Mouse (Mus musculus) liver, embryonic 16.5 days (tissue): ENCODE measurements at regions not wholly inside any gene's neighbourhood (a gene's known extent, or its start where the extent isn't known, plus 50 kb on each side); places are given as distances from the start of the nearest gene placed in this dataset.

Source experiments
- ATAC-seq: fragments of 200-750 bp; cut with Nextera tagmentation; 2 replicates; pipeline ENCODE4 v1.8.0; 2017; ENCODE audit warnings: low read depth, mild to moderate bottlenecking, moderate number of reproducible peaks, moderate library complexity
- H3K27ac ChIP-seq: fragments of 300-500 bp; sonication (generic); 2 replicates; pipeline ENCODE4 v1.5.1; 2014; ENCODE audit warnings: mild to moderate bottlenecking, low read length
- H3K27me3 ChIP-seq: fragments of 300-500 bp; sonication (generic); 2 replicates; pipeline ENCODE4 v1.6.1; 2014; ENCODE audit warnings: low read depth, low read length, mixed read lengths; ENCODE audit not compliant: control insufficient read depth, insufficient read depth
- H3K36me3 ChIP-seq: fragments of 300-500 bp; sonication (generic); 2 replicates; pipeline ENCODE4 v1.6.1; 2014; ENCODE audit warnings: mild to moderate bottlenecking; ENCODE audit not compliant: control insufficient read depth, insufficient read depth
- H3K4me1 ChIP-seq: fragments of 300-500 bp; sonication (generic); 2 replicates; pipeline ENCODE4 v1.6.1; 2014; ENCODE audit warnings: low read depth, low read length, mixed read lengths; ENCODE audit not compliant: control insufficient read depth
- H3K4me2 ChIP-seq: fragments of 300-500 bp; sonication (generic); 2 replicates; pipeline ENCODE4 v1.6.1; 2014; ENCODE audit warnings: low read depth, low read length, mixed read lengths
- H3K4me3 ChIP-seq: fragments of 300-500 bp; sonication (generic); 2 replicates; pipeline ENCODE4 v1.5.1; 2014; ENCODE audit warnings: low read depth, mild to moderate bottlenecking, low read length
- H3K9ac ChIP-seq: fragments of 300-500 bp; sonication (generic); 2 replicates; pipeline ENCODE4 v1.6.1; 2014; ENCODE audit warnings: low read depth, low read length
- H3K9me3 ChIP-seq: fragments of 300-500 bp; sonication (generic); replicated peaks from 2 replicates; pipeline ENCODE4 v1.6.1; 2016; ENCODE audit warnings: low read length; ENCODE audit not compliant: control insufficient read depth
- WGBS: fragments of 180-500 bp; shearing (Covaris S2); extraction: QIAGEN DNeasy Blood & Tissue Kit; methylation state at CpG from one replicate; pipeline ENCODE4 v1.1.7; 2014; ENCODE audit not compliant: insufficient replicate concordance; 5-methylcytosine and 5-hydroxymethylcytosine counted together

- H3K36me3 ChIP-seq = no peaks in the 10 kb centered on the region
- no peak overlapping the region for H3K9ac ChIP-seq
- H3K27ac ChIP-seq = no peak overlapping the region
- no peaks in the 10 kb centered on the region for H3K4me1 ChIP-seq
- H3K4me2 ChIP-seq = no peak overlapping the region
- ATAC-seq = no peak
- H3K9me3 ChIP-seq = no peaks in the 10 kb centered on the region
- WGBS = 58% methylated on average over 9 of the region's 9 CpGs
- H3K27me3 ChIP-seq = no peaks in the 10 kb centered on the region
- no peak overlapping the region for H3K4me3 ChIP-seq
Measured at GRCm38 (mm10) chr5:106327592-106328150, 130.3 kb downstream of the Barhl2 start.

DNA sequence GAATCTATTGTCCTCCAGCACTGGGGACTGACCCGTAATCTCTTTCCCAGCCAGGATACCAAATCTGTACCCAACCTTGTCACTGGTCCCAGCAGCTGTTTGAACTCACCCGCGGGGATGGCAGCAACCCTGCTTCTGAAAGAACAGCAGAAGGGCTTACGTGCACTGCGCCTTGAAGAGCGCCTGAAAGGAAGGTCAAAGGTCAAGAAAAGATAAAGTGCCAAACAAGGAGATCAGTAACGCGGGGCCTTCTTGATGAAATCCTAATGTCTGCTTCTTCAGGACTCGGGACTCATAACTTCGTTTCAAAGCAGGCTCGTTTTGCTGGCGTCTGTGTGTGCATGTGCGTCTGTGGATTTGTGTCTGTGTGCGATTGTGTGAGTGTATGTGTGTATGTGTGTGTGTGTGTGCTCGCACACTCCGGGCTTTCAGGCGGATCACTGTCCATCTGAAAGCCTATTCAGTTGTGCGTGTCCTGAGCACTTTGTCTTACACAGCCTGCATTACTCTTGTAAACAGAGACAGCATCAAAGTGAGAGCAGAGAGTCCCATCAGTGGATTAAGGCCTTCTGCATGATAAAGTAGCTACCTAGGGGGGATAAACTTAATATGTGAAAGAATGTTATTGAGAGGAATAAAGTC lies 135.3 kb downstream of the Barhl2 start:
- no peak for ATAC-seq
- no peak overlapping the region for H3K9ac ChIP-seq
- H3K27ac ChIP-seq = no peak overlapping the region
- no peaks in the 10 kb centered on the region for H3K9me3 ChIP-seq
- H3K27me3 ChIP-seq = no peaks in the 10 kb centered on the region
- H3K4me1 ChIP-seq = no peaks in the 10 kb centered on the region
- no peaks in the 10 kb centered on the region for H3K36me3 ChIP-seq
- H3K4me3 ChIP-seq = no peak overlapping the region
- H3K4me2 ChIP-seq = no peak overlapping the region
- 61% methylated on average over 18 of the region's 18 CpGs for WGBS

- no peaks in the 10 kb centered on the region for H3K36me3 ChIP-seq
- no peak overlapping the region for H3K4me3 ChIP-seq
- no peak overlapping the region for H3K9ac ChIP-seq
- ATAC-seq = peak; percentile 71
- WGBS = 44% methylated on average over 4 of the region's 5 CpGs
- H3K27ac ChIP-seq = no peak overlapping the region
- no peak overlapping the region for H3K4me2 ChIP-seq
- H3K27me3 ChIP-seq = no peaks in the 10 kb centered on the region
- no peaks in the 10 kb centered on the region for H3K4me1 ChIP-seq
- no peaks in the 10 kb centered on the region for H3K9me3 ChIP-seq
Measured at GRCm38 (mm10) chr5:106321426-106321825, 136.5 kb downstream of the Barhl2 start.

DNA sequence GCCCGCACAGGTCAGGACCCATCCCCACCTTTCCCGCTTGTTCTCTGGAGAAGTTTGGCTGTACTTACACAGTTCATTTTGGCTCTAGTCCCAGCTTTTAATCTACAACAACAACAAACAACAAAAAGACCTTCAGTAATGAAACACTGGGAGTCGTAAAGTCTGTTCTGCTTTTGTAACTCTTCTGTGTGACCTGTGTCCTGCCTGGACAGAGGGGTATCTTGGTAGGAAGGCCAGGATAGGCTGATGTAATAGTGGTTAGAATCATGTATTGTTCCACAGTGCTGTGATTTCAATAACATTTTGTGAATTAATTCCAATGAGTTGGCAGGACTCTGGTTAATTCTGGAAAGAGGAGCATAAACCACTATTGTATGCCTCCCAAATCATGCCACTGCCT lies 136.9 kb downstream of the Barhl2 start:
- H3K4me3 ChIP-seq = no peak overlapping the region
- H3K36me3 ChIP-seq = no peaks in the 10 kb centered on the region
- H3K4me1 ChIP-seq = no peaks in the 10 kb centered on the region
- H3K4me2 ChIP-seq = no peak overlapping the region
- H3K9me3 ChIP-seq = no peaks in the 10 kb centered on the region
- no peak overlapping the region for H3K9ac ChIP-seq
- WGBS = 59% methylated on average over 3 of the region's 3 CpGs
- peak; percentile 50; the same call in 1 of the 2 replicates for ATAC-seq
- no peaks in the 10 kb centered on the region for H3K27me3 ChIP-seq
- no peak overlapping the region for H3K27ac ChIP-seq

- no peaks in the 10 kb centered on the region for H3K9me3 ChIP-seq
- no peak overlapping the region for H3K9ac ChIP-seq
- 49% methylated on average over 6 of the region's 6 CpGs for WGBS
- H3K4me1 ChIP-seq = no peaks in the 10 kb centered on the region
- H3K4me2 ChIP-seq = no peak overlapping the region
- no peaks in the 10 kb centered on the region for H3K27me3 ChIP-seq
- H3K4me3 ChIP-seq = no peak overlapping the region
- ATAC-seq = no peak
- H3K27ac ChIP-seq = no peak overlapping the region
- no peaks in the 10 kb centered on the region for H3K36me3 ChIP-seq
Measured at GRCm38 (mm10) chr5:106320039-106320438, 137.9 kb downstream of the Barhl2 start.

DNA sequence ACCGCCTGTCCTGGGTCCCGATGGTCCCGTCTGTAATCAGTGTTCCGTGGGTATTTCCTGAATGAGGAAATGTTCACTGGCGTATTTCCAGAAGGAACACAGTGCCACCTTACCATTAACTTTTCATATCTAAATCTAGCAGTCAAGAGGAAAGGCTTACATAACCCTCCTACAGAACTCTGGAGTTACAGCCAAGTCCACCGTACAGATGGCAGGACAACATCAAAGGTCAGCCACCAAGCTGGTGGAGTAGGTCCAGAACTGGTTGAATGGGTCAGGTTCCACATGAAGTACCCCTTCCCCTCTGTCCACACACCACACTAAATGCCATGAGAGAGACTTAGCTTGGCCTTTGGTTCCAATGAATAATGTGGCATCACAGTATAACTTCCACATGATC lies 139.7 kb downstream of the Barhl2 start:
- H3K4me1 ChIP-seq = no peaks in the 10 kb centered on the region
- no peaks in the 10 kb centered on the region for H3K36me3 ChIP-seq
- H3K4me2 ChIP-seq = no peak overlapping the region
- H3K9ac ChIP-seq = no peak overlapping the region
- no peak for ATAC-seq
- no peak overlapping the region for H3K4me3 ChIP-seq
- 69% methylated on average over 6 of the region's 6 CpGs for WGBS
- H3K27me3 ChIP-seq = no peaks in the 10 kb centered on the region
- no peaks in the 10 kb centered on the region for H3K9me3 ChIP-seq
- no peak overlapping the region for H3K27ac ChIP-seq

DNA sequence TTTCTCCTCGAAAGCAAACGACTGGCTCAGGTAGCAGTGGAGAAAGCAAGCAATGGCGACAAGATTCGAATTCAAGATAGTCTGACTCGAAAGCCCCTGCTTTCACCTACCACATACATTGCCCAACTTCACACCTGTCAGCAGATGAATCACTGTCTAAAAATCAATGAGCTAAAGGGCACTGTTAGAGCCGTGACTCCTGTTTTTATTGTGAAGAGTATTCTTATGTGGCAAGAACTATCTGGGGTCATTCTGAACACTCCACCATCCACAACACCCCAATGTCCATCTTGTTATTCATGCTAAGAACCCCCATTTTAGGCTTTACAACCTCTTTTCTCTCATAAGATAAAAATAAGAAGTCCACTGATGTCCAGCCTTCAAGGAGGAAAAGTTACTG lies 144.1 kb downstream of the Barhl2 start:
- 57% methylated on average over 6 of the region's 6 CpGs for WGBS
- Histone ChIP-seq H3K27me3 (no peaks in the 10 kb centered on the region), H3K9me3 (no peaks in the 10 kb centered on the region), H3K27ac (no peak overlapping the region), H3K4me1 (no peaks in the 10 kb centered on the region), H3K9ac (no peak overlapping the region), H3K4me2 (no peak overlapping the region), H3K36me3 (no peaks in the 10 kb centered on the region), H3K4me3 (no peak overlapping the region)
- no peak for ATAC-seq

- WGBS = 40% methylated on average over 4 of the region's 4 CpGs
- Histone ChIP-seq H3K27ac (no peak overlapping the region), H3K36me3 (no peaks in the 10 kb centered on the region), H3K4me2 (no peak overlapping the region), H3K4me3 (no peak overlapping the region), H3K4me1 (no peaks in the 10 kb centered on the region), H3K27me3 (no peaks in the 10 kb centered on the region), H3K9ac (no peak overlapping the region), H3K9me3 (no peaks in the 10 kb centered on the region)
- ATAC-seq = no peak
Measured at GRCm38 (mm10) chr5:106301372-106301771, 156.6 kb downstream of the Barhl2 start.

DNA sequence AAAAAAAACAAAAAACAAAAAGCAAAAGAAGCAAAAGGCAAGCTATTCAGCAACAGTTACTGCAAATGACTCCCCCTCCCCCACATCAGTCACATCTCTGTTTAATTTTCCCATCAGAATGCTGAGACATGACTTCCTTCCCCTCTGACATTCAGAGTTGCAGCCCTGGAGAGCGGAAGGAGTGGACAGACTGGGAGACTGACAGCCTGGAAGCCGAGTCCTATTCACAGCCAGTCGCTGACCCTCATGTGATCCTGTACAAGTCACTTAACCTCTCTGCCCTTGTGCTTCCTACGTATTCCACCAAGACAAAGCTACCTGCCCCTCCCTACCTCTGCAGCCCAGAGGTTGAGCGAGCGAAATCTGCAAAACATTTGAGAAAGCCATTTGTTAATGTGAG lies 161.2 kb downstream of the Barhl2 start:
- no peak for ATAC-seq
- Histone ChIP-seq H3K4me2 (no peak overlapping the region), H3K27ac (no peak overlapping the region), H3K4me1 (no peaks in the 10 kb centered on the region), H3K4me3 (no peak overlapping the region), H3K36me3 (no peaks in the 10 kb centered on the region), H3K27me3 (no peaks in the 10 kb centered on the region), H3K9ac (no peak overlapping the region), H3K9me3 (no peaks in the 10 kb centered on the region)
- WGBS = 27% methylated on average over 6 of the region's 6 CpGs
